Mouse (Mus musculus): ENCODE results near the gene Ppard. TPM values are rescaled to one million over a fixed set of nuclear protein-coding genes. Genes with fewer than 3 reads are reported as not detected.
"Not testable (repeated sequence)": the region's sequence is repeated elsewhere in the genome, so short reads cannot be mapped to it uniquely, and the experiment has no call there.

Gene Ppard
- total RNA-seq, 2 experiments from 2014 or later = 28.8 to 29.2 TPM

DNA sequence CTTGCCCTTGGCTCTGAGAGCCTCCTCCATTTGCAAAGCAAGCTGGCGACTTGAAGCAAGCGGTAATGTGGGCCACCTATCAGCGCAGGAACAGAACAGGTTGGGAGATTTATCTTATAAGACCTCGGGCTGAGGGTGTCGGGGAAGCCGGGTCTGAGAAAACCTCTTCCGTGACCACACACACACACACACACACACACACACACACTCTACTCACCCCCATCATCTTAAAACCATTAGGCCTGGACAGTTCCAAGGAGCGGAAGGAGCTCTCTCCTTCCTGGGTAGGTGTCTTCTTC is 24.2 kb upstream of the Ppard start:
- no peak for DNase-seq (ENCODE audit: extremely low spot score in 1 of 2, low spot score in 2 of 2)
- no peak overlapping the region for H3K27ac ChIP-seq
- TF ChIP-seq CTCF (IDR thresholded peaks at IDR 0.05) = no peak
- H3K4me3 ChIP-seq = peak overlapping the region; percentile 44
- intact Hi-C loops (cut with DNase I) = no loop called here

DNA sequence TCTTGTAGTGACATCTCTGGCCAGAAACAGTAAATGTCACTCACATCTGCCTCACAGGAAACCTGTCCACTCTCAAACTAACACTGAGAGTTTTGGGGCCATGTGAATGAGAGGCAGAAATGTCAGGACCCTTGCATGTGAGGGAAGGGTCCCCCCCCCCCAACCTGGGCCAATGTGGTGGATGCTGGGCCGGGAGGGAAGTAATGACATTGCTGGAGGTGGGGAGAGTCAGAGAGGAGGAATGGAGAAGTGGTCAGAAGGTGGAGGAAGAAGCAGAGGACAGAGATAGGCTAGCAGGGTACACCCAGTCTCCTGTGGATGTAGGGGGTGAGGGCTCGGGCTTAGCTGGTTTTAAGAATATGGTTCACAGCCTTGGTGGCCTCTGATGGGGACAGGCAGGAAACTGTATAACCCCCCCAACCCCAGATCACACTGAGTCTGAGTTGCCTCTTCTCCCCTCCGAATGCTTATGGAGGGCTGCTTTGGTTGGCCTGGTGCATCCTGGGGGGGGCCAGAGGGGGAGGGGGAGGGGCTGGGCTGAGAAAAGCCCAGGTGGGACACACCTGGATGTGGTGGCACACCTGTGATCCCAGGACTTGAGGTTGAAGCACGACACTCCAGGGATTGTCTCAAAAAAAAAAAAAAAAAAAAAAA is 22.9 kb upstream of the Ppard start:
- no peak for TF ChIP-seq CTCF (IDR thresholded peaks at IDR 0.05)
- Histone ChIP-seq H3K4me3 (no peak overlapping the region), H3K27ac (no peak overlapping the region)
- no peak for DNase-seq (ENCODE audit: extremely low spot score in 1 of 2, low spot score in 2 of 2)
- intact Hi-C loops (cut with DNase I) = no loop called here

DNA sequence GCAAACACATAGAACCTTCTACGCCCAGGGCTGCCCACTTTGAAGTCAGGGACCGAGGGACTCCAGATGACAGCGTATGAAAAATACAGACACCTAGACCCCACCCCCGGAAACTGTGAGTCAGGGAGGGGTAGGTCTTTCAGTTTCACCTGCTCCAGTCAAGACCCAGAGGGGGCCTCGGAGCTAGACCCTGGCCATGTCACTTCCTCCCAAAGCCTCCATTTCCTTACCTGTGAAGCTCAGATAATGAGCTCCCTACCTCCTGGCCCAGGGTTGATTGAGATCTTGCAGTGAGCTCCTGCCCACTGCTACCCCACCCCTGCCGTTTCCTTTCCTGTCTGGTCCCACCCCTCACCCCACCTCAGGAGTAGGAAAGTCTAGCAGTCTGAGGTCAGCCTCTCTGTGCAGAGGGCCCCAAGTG is 20.6 kb upstream of the Ppard start:
- TF ChIP-seq CTCF (IDR thresholded peaks at IDR 0.05) = no peak
- no peak for DNase-seq (ENCODE audit: extremely low spot score in 1 of 2, low spot score in 2 of 2)
- Histone ChIP-seq H3K27ac (no peak overlapping the region), H3K4me3 (no peak overlapping the region)
- intact Hi-C loops (cut with DNase I) = no loop called here

DNA sequence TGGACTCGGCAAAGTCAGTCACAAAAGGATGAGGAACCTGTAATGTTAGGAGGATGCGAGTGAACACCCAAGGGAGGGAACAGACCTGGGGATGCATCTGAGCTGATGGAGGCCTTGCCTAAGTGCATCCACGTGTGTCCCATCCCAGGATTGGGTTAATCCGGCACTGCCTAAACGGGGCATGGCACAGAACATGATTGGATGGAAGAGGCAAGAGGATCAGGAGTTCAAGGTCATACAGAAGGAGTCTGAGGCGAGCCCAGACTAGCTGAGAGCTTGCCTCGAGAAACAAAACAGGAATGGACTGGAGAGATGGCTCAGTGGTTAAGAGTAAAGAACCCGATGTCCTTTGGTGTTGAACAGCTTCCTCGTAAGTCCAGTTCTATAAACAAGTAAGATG is 20.1 kb upstream of the Ppard start:
- no peak for DNase-seq (ENCODE audit: extremely low spot score in 1 of 2, low spot score in 2 of 2)
- intact Hi-C loops (cut with DNase I) = no loop called here
- Histone ChIP-seq H3K27ac (no peak overlapping the region), H3K4me3 (no peak overlapping the region)
- no peak for TF ChIP-seq CTCF (IDR thresholded peaks at IDR 0.05)

DNA sequence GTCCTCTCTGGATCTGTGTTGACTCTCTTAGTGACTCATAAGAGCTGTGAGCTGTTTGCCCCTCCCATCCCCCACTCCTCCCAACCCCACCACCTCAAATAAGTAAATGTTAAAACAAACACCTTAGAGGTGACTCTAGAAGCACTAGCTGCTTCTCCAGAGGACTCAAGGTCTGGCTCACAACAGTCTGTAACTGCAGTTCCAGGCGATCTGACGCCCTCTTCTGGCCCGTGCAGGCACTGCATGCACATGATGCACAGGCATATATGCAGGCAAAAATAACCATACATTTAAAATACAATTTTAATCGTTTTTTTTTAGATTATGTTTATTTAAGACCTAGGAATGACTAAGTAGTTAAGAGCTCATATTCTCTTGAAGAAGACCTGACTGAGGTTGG is 19.3 kb upstream of the Ppard start:
- intact Hi-C loops (cut with DNase I) = no loop called here
- Histone ChIP-seq H3K27ac (no peak overlapping the region), H3K4me3 (no peak overlapping the region)
- peak; percentile 34 for TF ChIP-seq CTCF (IDR thresholded peaks at IDR 0.05)
- no peak for DNase-seq (ENCODE audit: extremely low spot score in 1 of 2, low spot score in 2 of 2)

DNA sequence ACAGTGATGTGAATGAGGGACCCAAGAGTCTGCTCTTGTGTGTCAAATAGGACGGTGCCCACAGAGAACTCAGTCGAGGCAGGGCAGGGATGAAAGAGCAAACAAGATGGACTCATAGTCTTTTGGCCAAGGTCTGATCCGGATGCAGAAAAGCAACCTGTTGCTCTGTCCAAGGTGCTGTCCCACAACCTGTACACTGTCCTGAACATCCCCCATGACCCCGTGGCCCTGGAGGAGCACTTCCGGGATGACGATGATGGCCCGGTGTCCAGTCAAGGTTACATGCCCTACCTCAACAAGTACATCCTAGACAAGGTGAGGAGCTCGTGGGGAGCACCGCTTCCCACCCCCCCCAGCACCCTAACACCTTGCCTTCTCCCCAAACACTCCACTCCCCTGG is 15.7 kb upstream of the Ppard start:
- TF ChIP-seq CTCF (IDR thresholded peaks at IDR 0.05) = no peak
- H3K27ac ChIP-seq = no peak overlapping the region

DNA sequence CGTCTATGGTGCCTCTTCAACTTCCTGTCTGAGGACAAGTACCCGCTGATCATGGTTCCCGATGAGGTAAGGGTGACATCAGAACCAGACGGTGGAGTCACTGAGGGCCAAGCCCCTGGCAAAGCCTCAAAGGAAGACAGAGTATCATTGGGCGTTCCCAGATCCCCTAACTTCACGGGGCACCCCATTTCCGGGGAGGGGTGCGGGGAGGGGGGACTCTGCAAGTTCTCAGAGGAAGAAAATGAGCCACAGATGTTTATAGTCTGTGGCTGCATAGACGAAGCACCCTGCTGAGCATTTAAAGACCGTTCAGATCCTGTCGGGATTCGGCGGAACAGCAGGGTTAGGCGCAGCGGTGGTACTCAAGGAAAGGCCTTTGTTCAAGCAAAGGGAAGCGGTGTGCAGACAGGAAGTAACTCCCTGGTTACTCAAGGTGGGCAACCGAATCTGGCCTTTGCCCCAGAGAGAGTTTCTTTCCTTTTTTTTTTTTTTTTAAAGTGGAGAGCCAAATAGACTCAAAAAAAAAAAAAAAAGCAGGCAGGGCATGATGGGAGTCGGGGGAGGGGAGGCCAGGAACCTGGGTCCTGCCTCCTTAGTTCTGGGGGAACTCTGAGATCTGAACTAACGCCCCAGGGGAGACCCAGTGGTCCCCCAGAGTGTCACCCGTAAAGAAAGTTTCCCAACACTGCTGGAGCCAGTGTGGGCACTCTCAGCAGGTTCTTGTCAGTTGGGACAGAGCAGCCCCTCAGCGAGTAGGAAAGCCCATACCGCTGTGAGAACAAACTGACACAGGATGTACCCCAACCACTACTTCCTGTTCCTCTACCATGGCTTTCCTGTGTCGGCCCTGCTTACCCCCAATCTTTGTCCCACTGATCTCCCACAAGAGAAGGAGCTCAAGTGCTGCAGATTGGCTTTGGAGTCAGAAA is 14.5 kb upstream of the Ppard start:
- intact Hi-C loops (cut with DNase I) = no loop called here
- no peak; the same call in 1 of the 2 replicates for TF ChIP-seq CTCF (IDR thresholded peaks at IDR 0.05)
- DNase-seq (ENCODE audit: extremely low spot score in 1 of 2, low spot score in 2 of 2) = no peak
- Histone ChIP-seq H3K4me3 (no peak overlapping the region), H3K27ac (peak overlapping the region; percentile 19; the same call in 1 of the 2 replicates)

More for the DNA sequence above, 15.7 kb upstream of the Ppard start:
- H3K4me3 ChIP-seq = no peak overlapping the region
- no peak for DNase-seq (ENCODE audit: extremely low spot score in 1 of 2, low spot score in 2 of 2)
- intact Hi-C loops (cut with DNase I) = no loop called here

DNA sequence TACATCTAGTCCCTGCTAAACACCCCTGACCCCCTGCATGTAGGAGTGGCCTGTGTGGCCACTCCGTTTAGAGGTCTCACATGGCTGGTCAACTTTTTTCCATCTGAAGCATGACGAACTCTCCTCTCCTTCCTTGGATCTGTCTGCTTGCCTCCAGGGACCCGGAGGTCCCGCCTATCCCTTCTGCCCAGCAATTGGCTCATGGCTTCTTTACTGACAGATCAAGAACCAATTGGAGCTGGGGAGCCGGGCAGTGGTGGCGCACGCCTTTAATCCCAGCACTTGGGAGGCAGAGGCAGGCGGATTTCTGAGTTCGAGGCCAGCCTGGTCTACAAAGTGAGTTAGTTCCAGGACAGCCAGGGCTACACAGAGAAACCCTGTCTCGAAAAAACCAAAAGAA is 10.0 kb upstream of the Ppard start:
- DNase-seq (ENCODE audit: extremely low spot score in 1 of 2, low spot score in 2 of 2); H3K4me3 ChIP-seq; H3K27ac ChIP-seq; intact Hi-C loops (cut with DNase I): not testable (repeated sequence)

DNA sequence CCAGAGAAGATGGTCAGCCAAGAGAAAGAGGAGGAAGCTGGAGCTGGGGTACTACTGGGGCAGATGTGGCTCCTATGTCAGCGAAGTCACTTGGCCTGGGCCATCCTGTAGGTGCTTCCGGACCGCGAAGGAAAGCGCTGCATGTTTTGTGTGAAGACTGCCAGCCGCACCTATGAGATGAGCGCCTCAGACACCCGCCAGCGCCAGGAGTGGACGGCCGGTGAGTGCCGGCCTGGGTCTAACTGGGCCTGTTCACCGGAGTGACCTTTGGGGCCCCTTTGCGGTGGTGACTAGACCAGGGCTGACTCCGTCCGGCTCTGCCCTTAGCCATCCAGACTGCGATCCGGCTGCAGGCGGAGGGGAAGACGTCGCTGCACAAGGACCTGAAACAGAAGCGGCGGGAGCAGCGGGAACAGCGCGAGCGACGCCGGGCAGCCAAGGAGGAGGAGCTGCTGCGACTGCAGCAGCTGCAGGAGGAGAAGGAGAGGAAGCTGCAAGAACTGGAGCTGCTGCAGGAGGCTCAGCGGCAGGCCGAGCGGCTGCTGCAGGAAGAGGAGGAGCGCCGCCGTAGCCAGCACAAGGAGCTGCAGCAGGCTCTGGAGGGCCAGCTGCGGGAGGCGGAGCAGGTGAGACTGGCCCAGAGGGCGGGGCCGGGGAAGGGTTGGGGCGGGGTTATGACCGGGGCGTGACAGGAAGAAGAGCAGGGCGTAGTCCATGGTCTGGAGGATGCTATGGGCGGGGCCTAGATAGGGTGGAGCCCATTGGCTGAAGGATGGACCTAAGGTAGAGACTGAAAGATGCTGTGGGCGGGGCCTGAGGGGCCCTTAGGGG is 8.7 kb upstream of the Ppard start:
- Histone ChIP-seq H3K27ac (peak overlapping the region; percentile 88), H3K4me3 (peak overlapping the region; percentile 74)
- intact Hi-C loops (cut with DNase I) = no loop called here
- peak; percentile 86 to 87 for DNase-seq (ENCODE audit: extremely low spot score in 1 of 2, low spot score in 2 of 2)
- no peak; the same call in none of the 2 replicates for TF ChIP-seq CTCF (IDR thresholded peaks at IDR 0.05)

DNA sequence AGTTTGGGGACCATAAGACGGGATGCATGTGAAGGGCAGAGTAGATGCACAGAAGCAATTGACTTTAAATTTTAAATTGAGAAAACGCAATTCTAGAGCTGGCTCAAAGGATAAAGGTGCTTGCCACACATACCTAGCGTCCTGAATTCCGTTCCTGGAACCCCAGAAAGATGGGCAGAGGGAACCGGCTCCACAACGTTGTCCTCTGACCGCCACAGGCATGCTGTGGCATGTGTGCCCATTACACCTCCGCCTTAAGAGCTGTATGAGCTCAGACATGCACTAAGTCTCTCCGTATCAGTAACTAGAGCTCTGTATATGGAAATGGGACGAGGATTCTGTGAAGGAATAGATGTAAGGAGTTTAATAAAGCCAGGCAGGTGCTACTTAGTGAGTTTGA is 7.9 kb upstream of the Ppard start:
- no peak for DNase-seq (ENCODE audit: extremely low spot score in 1 of 2, low spot score in 2 of 2)
- intact Hi-C loops (cut with DNase I) = no loop called here
- H3K27ac ChIP-seq = peak overlapping the region; percentile 88; the same call in 1 of the 2 replicates
- H3K4me3 ChIP-seq = no peak overlapping the region
- TF ChIP-seq CTCF (IDR thresholded peaks at IDR 0.05) = no peak

DNA sequence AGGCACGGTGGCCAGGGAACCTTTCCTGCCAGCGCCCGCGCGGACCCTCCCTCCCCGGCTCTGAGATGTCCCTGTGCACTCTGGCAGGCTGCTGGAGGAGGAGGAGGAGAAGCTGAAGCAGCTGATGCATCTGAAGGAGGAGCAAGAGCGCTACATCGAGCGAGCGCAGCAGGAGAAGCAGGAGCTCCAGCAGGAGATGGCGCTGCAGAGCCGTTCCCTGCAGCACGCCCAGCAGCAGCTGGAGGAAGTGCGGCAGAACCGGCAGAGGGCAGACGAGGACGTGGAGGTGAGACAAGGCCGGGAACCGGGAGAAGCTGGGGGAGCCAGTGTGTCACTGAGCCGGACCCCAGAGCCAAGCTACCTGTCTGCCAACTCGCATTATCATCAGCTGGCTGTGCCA is 6.5 kb upstream of the Ppard start:
- TF ChIP-seq CTCF (IDR thresholded peaks at IDR 0.05) = no peak; the same call in none of the 2 replicates
- peak; percentile 93 for DNase-seq (ENCODE audit: extremely low spot score in 1 of 2, low spot score in 2 of 2)
- intact Hi-C loops (cut with DNase I) = loop anchor here (1.0 kb wide), 1 partner anchor 82 kb away; no protein-coding TSS in a partner anchor
- H3K27ac ChIP-seq = peak overlapping the region; percentile 89
- peak overlapping the region; percentile 48 for H3K4me3 ChIP-seq

DNA sequence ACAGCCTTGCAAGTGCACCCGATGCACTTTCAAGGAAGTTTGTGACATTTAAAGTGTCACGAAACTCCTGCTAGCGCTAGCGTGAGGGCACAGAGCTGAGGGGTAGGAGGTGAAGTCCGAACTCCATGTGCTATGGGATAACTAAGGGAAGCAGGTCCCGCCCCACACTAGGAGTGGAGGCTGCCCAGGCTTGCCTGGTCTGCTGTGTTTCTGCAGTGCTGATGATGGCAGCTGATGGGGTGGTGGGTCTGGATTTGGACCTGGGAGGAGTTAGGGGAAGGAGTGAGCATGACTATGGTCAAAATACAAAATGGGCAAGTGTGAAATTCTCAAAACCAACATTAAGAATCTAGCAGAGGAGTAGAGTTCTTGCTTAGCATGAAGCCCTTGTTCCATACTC is 2.0 kb upstream of the Ppard start:
- DNase-seq (ENCODE audit: extremely low spot score in 1 of 2, low spot score in 2 of 2) = no peak
- intact Hi-C loops (cut with DNase I) = loop anchor here (5.0 kb wide), 1 partner anchor 297 kb away; no protein-coding TSS in a partner anchor
- no peak overlapping the region for H3K27ac ChIP-seq
- TF ChIP-seq CTCF (IDR thresholded peaks at IDR 0.05) = no peak
- no peak overlapping the region for H3K4me3 ChIP-seq
